Mouse (Mus musculus) midbrain, postnatal 0 days (tissue): ENCODE results near the gene Aknad1. TPM values are rescaled to one million over a fixed set of nuclear protein-coding genes. Genes with fewer than 3 reads are reported as not detected.

Experiments used
- ATAC-seq: fragments of 200-750 bp; cut with Nextera tagmentation; 2 replicates; pipeline ENCODE4 v1.8.0; 2017; ENCODE audit warnings: moderate number of reproducible peaks, mild to moderate bottlenecking, moderate TSS enrichment, moderate library complexity; ENCODE audit not compliant: low FRiP score
- DNase-seq: peaks from one replicate; pipeline ENCODE4 v3.0.0-alpha.2; 2015; ENCODE audit warnings: low spot score
- H3K27ac ChIP-seq: fragments of 300-500 bp; sonication (generic); 2 replicates; pipeline ENCODE4 v1.5.1; 2014; ENCODE audit warnings: low read depth, mild to moderate bottlenecking, low read length, mixed read lengths
- H3K27me3 ChIP-seq: fragments of 300-500 bp; sonication (generic); 2 replicates; pipeline ENCODE4 v1.6.1; 2014; ENCODE audit warnings: low read length, control low read depth, mixed read lengths; ENCODE audit not compliant: insufficient read depth
- H3K36me3 ChIP-seq: fragments of 300-500 bp; sonication (generic); 2 replicates; pipeline ENCODE4 v1.6.1; 2014; ENCODE audit warnings: low read length, control low read depth, mixed read lengths; ENCODE audit not compliant: insufficient read depth
- H3K4me1 ChIP-seq: fragments of 300-500 bp; sonication (generic); 2 replicates; pipeline ENCODE4 v1.6.1; 2014; ENCODE audit warnings: mild to moderate bottlenecking, control low read depth, antibody characterized with exemption, low read length, mixed read lengths; ENCODE audit not compliant: insufficient read depth
- H3K4me2 ChIP-seq: fragments of 300-500 bp; sonication (generic); 2 replicates; pipeline ENCODE4 v1.6.1; 2014; ENCODE audit warnings: low read depth, mild to moderate bottlenecking, low read length, mixed read lengths; ENCODE audit not compliant: poor library complexity, severe bottlenecking
- H3K4me3 ChIP-seq: fragments of 300-500 bp; sonication (generic); 2 replicates; pipeline ENCODE4 v1.5.1; 2014; ENCODE audit warnings: low read depth, mild to moderate bottlenecking, low read length, moderate library complexity
- H3K9ac ChIP-seq: fragments of 300-500 bp; sonication (generic); replicated peaks from 2 replicates; pipeline ENCODE4 v1.6.1; 2014; ENCODE audit warnings: mild to moderate bottlenecking, low read length, moderate library complexity, mixed read lengths; ENCODE audit not compliant: poor library complexity, severe bottlenecking
- H3K9me3 ChIP-seq: fragments of 300-500 bp; sonication (generic); 2 replicates; pipeline ENCODE4 v1.6.1; 2016; ENCODE audit warnings: low read length, control low read depth
- CTCF ChIP-seq: IDR thresholded peaks from 2 replicates; pipeline ENCODE4 v1.5.1; 2016; ENCODE audit warnings: antibody characterized with exemption, mild to moderate bottlenecking
- WGBS: fragments of 180-500 bp; shearing (Covaris S2); extraction: QIAGEN DNeasy Blood & Tissue Kit; methylation state at CpG from one replicate; pipeline ENCODE4 v1.1.7; 2014; 5-methylcytosine and 5-hydroxymethylcytosine counted together
- polyA plus RNA-seq: library from polyadenylated mRNA; unstranded; fragments of >200 nt; fragmentation: Nextera tagmentation; extraction: Ambion mirVana; gene quantifications from 2 replicates; pipeline ENCODE4 v1.2.1, GENCODE M21; 2015
- total RNA-seq: library from RNA; depleted of rRNA; stranded (reverse); fragments of >200 nt; gene quantifications from 2 replicates; pipeline ENCODE4 v1.2.3, GENCODE M21; 2014

Aknad1 gene
- total and polyA plus RNA-seq, 2 experiments from 2014 or later = not detected

GRCm38 (mm10) chr3:108755542-108755941, 16.1 kb downstream of the Aknad1 start:
- TF ChIP-seq CTCF = no peak
- no peak for ATAC-seq
- no peak overlapping the region for H3K9ac ChIP-seq
- no peak overlapping the region for H3K27ac ChIP-seq
- no peaks in the 10 kb centered on the region for H3K27me3 ChIP-seq
- H3K4me2 ChIP-seq = no peak overlapping the region
- no peak for DNase-seq
- H3K36me3 ChIP-seq = no peaks in the 10 kb centered on the region
- no peak overlapping the region for H3K4me3 ChIP-seq
- no peaks in the 10 kb centered on the region for H3K9me3 ChIP-seq
- H3K4me1 ChIP-seq = no peaks in the 10 kb centered on the region; the same call in 1 of the 2 replicates
- WGBS = 85% methylated on average over 2 of the region's 2 CpGs

GRCm38 (mm10) chr3:108756131-108756530, 16.7 kb downstream of the Aknad1 start:
- Histone ChIP-seq H3K9ac (no peak overlapping the region), H3K4me2 (no peak overlapping the region), H3K27me3 (no peaks in the 10 kb centered on the region), H3K27ac (no peak overlapping the region), H3K9me3 (no peaks in the 10 kb centered on the region), H3K4me1 (no peaks in the 10 kb centered on the region; the same call in 1 of the 2 replicates), H3K4me3 (no peak overlapping the region), H3K36me3 (no peaks in the 10 kb centered on the region)
- ATAC-seq (no peak), DNase-seq (no peak)
- TF ChIP-seq CTCF = no peak
- 61% methylated on average over 1 of the region's 1 CpGs for WGBS

GRCm38 (mm10) chr3:108757570-108757969, 18.1 kb downstream of the Aknad1 start:
- ATAC-seq (no peak), DNase-seq (no peak)
- WGBS = 75% methylated on average over 9 of the region's 9 CpGs
- Histone ChIP-seq H3K4me2 (no peak overlapping the region), H3K4me1 (no peaks in the 10 kb centered on the region; the same call in 1 of the 2 replicates), H3K27me3 (no peaks in the 10 kb centered on the region), H3K9ac (no peak overlapping the region), H3K9me3 (no peaks in the 10 kb centered on the region), H3K4me3 (no peak overlapping the region), H3K27ac (no peak overlapping the region), H3K36me3 (no peaks in the 10 kb centered on the region)
- no peak for TF ChIP-seq CTCF

GRCm38 (mm10) chr3:108759566-108760420, 20.3 kb downstream of the Aknad1 start:
- Histone ChIP-seq H3K9me3 (no peaks in the 10 kb centered on the region), H3K36me3 (no peaks in the 10 kb centered on the region), H3K27me3 (no peaks in the 10 kb centered on the region), H3K4me3 (no peak overlapping the region), H3K9ac (no peak overlapping the region), H3K4me2 (no peak overlapping the region), H3K4me1 (no peaks in the 10 kb centered on the region; the same call in 1 of the 2 replicates), H3K27ac (no peak overlapping the region)
- no peak for TF ChIP-seq CTCF
- ATAC-seq (no peak), DNase-seq (no peak)
- WGBS = 87% methylated on average over 11 of the region's 11 CpGs

GRCm38 (mm10) chr3:108762597-108763111, 23.2 kb downstream of the Aknad1 start:
- DNase-seq (no peak), ATAC-seq (no peak)
- Histone ChIP-seq H3K36me3 (no peaks in the 10 kb centered on the region), H3K4me2 (no peak overlapping the region), H3K27me3 (no peaks in the 10 kb centered on the region), H3K9ac (no peak overlapping the region), H3K9me3 (no peaks in the 10 kb centered on the region), H3K4me3 (no peak overlapping the region), H3K27ac (no peak overlapping the region), H3K4me1 (no peaks in the 10 kb centered on the region; the same call in 1 of the 2 replicates)
- WGBS = 89% methylated on average over 7 of the region's 7 CpGs
- TF ChIP-seq CTCF = no peak

- no peak overlapping the region for H3K4me2 ChIP-seq
- no peak for TF ChIP-seq CTCF
- no peaks in the 10 kb centered on the region for H3K36me3 ChIP-seq
- H3K9me3 ChIP-seq = no peaks in the 10 kb centered on the region
- H3K4me1 ChIP-seq = no peaks in the 10 kb centered on the region; the same call in 1 of the 2 replicates
- no peak overlapping the region for H3K27ac ChIP-seq
- 74% methylated on average over 2 of the region's 2 CpGs for WGBS
- DNase-seq (no peak), ATAC-seq (no peak)
- H3K27me3 ChIP-seq = no peaks in the 10 kb centered on the region
- H3K9ac ChIP-seq = no peak overlapping the region
- no peak overlapping the region for H3K4me3 ChIP-seq
Observed at GRCm38 (mm10) chr3:108763691-108764090, 24.2 kb downstream of the Aknad1 start.
